ENCODE assay signal across 8 mouse cellular contexts in genomic region chr15:79441331-79442256, GRCm38 (mm10). TPM values are rescaled to one million over a fixed set of nuclear protein-coding genes. Genes with fewer than 3 reads are reported as not detected.
A peak's percentile ranks its signal among the peaks of the same experiment; 100 is the strongest.
DNase-seq lines count a peak whose midpoint lies in the region; ATAC-seq lines count a peak whose summit lies in the region.

No protein-coding gene starts in this region.

- peak overlapping the region; percentile 92 for H3K4me2 ChIP-seq in hindbrain, embryonic 16.5 days (ENCODE audit: low read length)

- H3K36me3 ChIP-seq in hindbrain, embryonic 16.5 days (ENCODE audit: control insufficient read depth, insufficient read depth, low read length), result peaks cover 7% of the 10 kb centered on the region

- under 1% methylated on average over 66 of the region's 107 CpGs for WGBS in hindbrain, embryonic 16.5 days

- H3K4me3 ChIP-seq in hindbrain, embryonic 16.5 days (ENCODE audit: low read length), result peak overlapping the region; percentile 94

- peak; percentile 74 for ATAC-seq in hindbrain, embryonic 16.5 days
- ATAC-seq in megakaryocyte progenitor cell, adult 5-6 weeks (replicated peaks; ENCODE audit: poor library complexity), result peak; percentile 54

- peak overlapping the region; percentile 95 for H3K27ac ChIP-seq in hindbrain, embryonic 16.5 days (ENCODE audit: low read depth, low read length)

- DNase-seq in adrenal gland, adult (ENCODE audit: inconsistent age in 2 of 2, low spot score in 1 of 2), result peak; percentile 88 to 95
- DNase-seq in cerebellum, postnatal 36 days, result peak; percentile 81 to 88
- peak; percentile 74 to 79 for DNase-seq in gastrocnemius, adult 8-10 months (ENCODE audit: low spot score in 2 of 2)
- DNase-seq in left cerebral cortex, postnatal 25 days (ENCODE audit: low spot score in 2 of 2), result peak; percentile 81 to 82
- DNase-seq in right cerebral cortex, postnatal 14 days, result peak; percentile 87
- DNase-seq in yolk sac, embryonic 10.5 days (ENCODE audit: low spot score), result peak; percentile 67

- intact Hi-C loops in left cerebral cortex, postnatal 25 days (cut with DNase I), result loop anchor here (2.0 kb wide), 1 partner anchor 39 kb away; the partner anchor contains the start of gene Tmem184b

- no peaks in the 10 kb centered on the region for H3K9me3 ChIP-seq in hindbrain, embryonic 16.5 days (ENCODE audit: control insufficient read depth, low read length)

- H3K9ac ChIP-seq in hindbrain, embryonic 16.5 days (ENCODE audit: low read depth, low read length), result peak overlapping the region; percentile 99

- H3K4me1 ChIP-seq in hindbrain, embryonic 16.5 days (ENCODE audit: control insufficient read depth, insufficient read depth, low read depth, low read length), result peaks cover 48% of the 10 kb centered on the region

- H3K27me3 ChIP-seq in hindbrain, embryonic 16.5 days (replicated peaks; ENCODE audit: control insufficient read depth, insufficient read depth, low read length), result no peaks in the 10 kb centered on the region

RNA-seq across cellular contexts. Expression of gene Csnk1e, which starts 13.8 kb away (rescaled TPM):
- total RNA-seq in gastrocnemius, adult 8-10 months (2022), result 10 to 100 TPM; 54.1 to 61.3 (median 59.2) TPM
- polyA plus RNA-seq in hindbrain, embryonic 16.5 days (2015; fragmentation: Nextera tagmentation; extraction: Ambion mirVana), result 132 and 147 TPM in 2 replicates
- 100 to 1,000 TPM; 133 to 141 TPM for total RNA-seq in left cerebral cortex, postnatal 25 days (2021)
- 32.0 and 45.6 TPM in 2 replicates for total RNA-seq in megakaryocyte progenitor cell, adult 5-6 weeks (2015)
- 29.1 and 30.7 TPM in 2 replicates for total RNA-seq in megakaryocyte progenitor cell, adult 5-6 weeks (2017)

RNA-seq across cellular contexts. Expression of gene Tmem184b, which starts 38.2 kb away (rescaled TPM):
- 10 to 100 TPM; 18.6 to 28.1 (median 21.8) TPM for total RNA-seq in gastrocnemius, adult 8-10 months (2022)
- 42.4 and 54.9 TPM in 2 replicates for polyA plus RNA-seq in hindbrain, embryonic 16.5 days (2015; fragmentation: Nextera tagmentation; extraction: Ambion mirVana)
- total RNA-seq in left cerebral cortex, postnatal 25 days (2021), result 10 to 100 TPM; 57.2 to 67.5 TPM
- total RNA-seq in megakaryocyte progenitor cell, adult 5-6 weeks (2015), result 12.0 and 12.2 TPM in 2 replicates
- 4.0 and 4.3 TPM in 2 replicates for total RNA-seq in megakaryocyte progenitor cell, adult 5-6 weeks (2017)

Comparison
In these comparisons a context has a peak if more than half of its experiments do, and no peak if none do; other contexts are left out.
1. Peak in every context shown above with its lines: DNase-seq, ATAC-seq, H3K4me3 ChIP-seq and H3K27ac ChIP-seq.